Mouse (Mus musculus) stomach, embryonic 15.5 days (tissue): ENCODE data around the gene Brd9. TPM values are rescaled to one million over a fixed set of nuclear protein-coding genes. Genes with fewer than 3 reads are reported as not detected.
A peak's percentile ranks its signal among the peaks of the same experiment; 100 is the strongest.
"Not testable (repeated sequence)": the region's sequence is repeated elsewhere in the genome, so short reads cannot be mapped to it uniquely, and the experiment has no call there.

Experiments
- ATAC-seq: fragments of 200-750 bp; cut with Nextera tagmentation; 2 replicates; pipeline ENCODE4 v1.8.0; 2017; ENCODE audit warnings: low read depth, moderate number of reproducible peaks, moderate TSS enrichment; ENCODE audit not compliant: insufficient read depth, low FRiP score
- H3K27ac ChIP-seq: fragments of 300-500 bp; sonication (generic); 2 replicates; pipeline ENCODE4 v1.5.1; 2015; ENCODE audit warnings: mild to moderate bottlenecking, inconsistent platforms
- H3K27me3 ChIP-seq: fragments of 300-500 bp; sonication (generic); replicated peaks from 2 replicates; pipeline ENCODE4 v1.6.1; 2015; ENCODE audit warnings: inconsistent platforms
- H3K36me3 ChIP-seq: fragments of 300-500 bp; sonication (generic); 2 replicates; pipeline ENCODE4 v1.6.1; 2015; ENCODE audit warnings: inconsistent platforms
- H3K4me1 ChIP-seq: fragments of 300-500 bp; sonication (generic); 2 replicates; pipeline ENCODE4 v1.6.1; 2015; ENCODE audit warnings: inconsistent platforms
- H3K4me2 ChIP-seq: fragments of 300-500 bp; sonication (generic); 2 replicates; pipeline ENCODE4 v1.6.1; 2015; ENCODE audit warnings: mild to moderate bottlenecking, inconsistent platforms
- H3K4me3 ChIP-seq: fragments of 300-500 bp; sonication (generic); replicated peaks from 2 replicates; pipeline ENCODE4 v1.5.1; 2015; ENCODE audit warnings: inconsistent platforms
- H3K9ac ChIP-seq: fragments of 300-500 bp; sonication (generic); 2 replicates; pipeline ENCODE4 v1.6.1; 2015; ENCODE audit warnings: inconsistent platforms
- H3K9me3 ChIP-seq: fragments of 300-500 bp; sonication (generic); 2 replicates; pipeline ENCODE4 v1.6.1; 2016; ENCODE audit warnings: inconsistent platforms
- WGBS: fragments of 180-500 bp; shearing (Covaris S2); methylation state at CpG from one replicate; pipeline ENCODE4 v1.1.7; 2015; 5-methylcytosine and 5-hydroxymethylcytosine counted together
- microRNA-seq: library from miRNA; unstranded; fragments of <30 nt; microRNA quantifications from one replicate; pipeline ENCODE4, GENCODE M21; 2016
- polyA plus RNA-seq: library from polyadenylated mRNA; unstranded; fragments of >200 nt; fragmentation: Nextera tagmentation; extraction: Ambion mirVana; gene quantifications from 2 replicates; pipeline ENCODE4 v1.2.1, GENCODE M21; 2015

Gene Brd9
- polyA plus RNA-seq, 1 experiment from 2014 or later = 41.7 TPM

- Histone ChIP-seq H3K4me2 (no peak overlapping the region), H3K27me3 (no peaks in the 10 kb centered on the region), H3K4me1 (no peaks in the 10 kb centered on the region), H3K4me3 (no peak overlapping the region), H3K36me3 (no peaks in the 10 kb centered on the region), H3K9me3 (no peaks in the 10 kb centered on the region), H3K9ac (no peak overlapping the region), H3K27ac (no peak overlapping the region)
- no peak for ATAC-seq
- 79% methylated on average over 4 of the region's 4 CpGs for WGBS
Observed at GRCm38 (mm10) chr13:73996456-73996855, 58.8 kb downstream of the Brd9 start.

GRCm38 (mm10) chr13:74000519-74000918 is 62.9 kb downstream of the Brd9 start:
- Histone ChIP-seq H3K9ac (no peak overlapping the region), H3K4me3 (no peak overlapping the region), H3K27me3 (0 out of 2 replicates have a peak, but pooled peaks cover 3% of the 10 kb centered on the region), H3K4me2 (no peak overlapping the region), H3K27ac (no peak overlapping the region), H3K4me1 (no peaks in the 10 kb centered on the region), H3K36me3 (no peaks in the 10 kb centered on the region), H3K9me3 (no peaks in the 10 kb centered on the region)
- no peak; the same call in 1 of the 2 replicates for ATAC-seq

GRCm38 (mm10) chr13:74000961-74001360 is 63.4 kb downstream of the Brd9 start:
- no peak overlapping the region for H3K4me2 ChIP-seq
- no peaks in the 10 kb centered on the region for H3K4me1 ChIP-seq
- no peaks in the 10 kb centered on the region for H3K9me3 ChIP-seq
- H3K4me3 ChIP-seq = no peak overlapping the region
- H3K36me3 ChIP-seq = no peaks in the 10 kb centered on the region
- 81% methylated on average over 6 of the region's 6 CpGs for WGBS
- no peak overlapping the region for H3K27ac ChIP-seq
- H3K9ac ChIP-seq = no peak overlapping the region
- H3K27me3 ChIP-seq = 0 out of 2 replicates have a peak, but pooled peaks cover 3% of the 10 kb centered on the region
- no peak for ATAC-seq

GRCm38 (mm10) chr13:74001492-74001891 is 63.9 kb downstream of the Brd9 start:
- H3K9ac ChIP-seq = no peak overlapping the region
- H3K36me3 ChIP-seq = no peaks in the 10 kb centered on the region
- 58% methylated on average over 4 of the region's 4 CpGs for WGBS
- no peak for ATAC-seq
- H3K4me2 ChIP-seq = no peak overlapping the region
- H3K4me1 ChIP-seq = no peaks in the 10 kb centered on the region
- no peaks in the 10 kb centered on the region for H3K9me3 ChIP-seq
- no peak overlapping the region for H3K27ac ChIP-seq
- no peak overlapping the region for H3K4me3 ChIP-seq
- H3K27me3 ChIP-seq = 0 out of 2 replicates have a peak, but pooled peaks cover 3% of the 10 kb centered on the region

- not testable (repeated sequence) for H3K36me3 ChIP-seq, H3K27ac ChIP-seq, H3K9ac ChIP-seq, ATAC-seq, H3K4me3 ChIP-seq, H3K4me2 ChIP-seq, H3K9me3 ChIP-seq
- Histone ChIP-seq H3K27me3 (peaks cover 34% of the 10 kb centered on the region), H3K4me1 (peaks cover 15% of the 10 kb centered on the region; the same call in 1 of the 2 replicates)
- WGBS = 86% methylated on average over 4 of the region's 4 CpGs
Observed at GRCm38 (mm10) chr13:74006881-74007280, 69.3 kb downstream of the Brd9 start.

- WGBS = 77% methylated on average over 2 of the region's 2 CpGs
- H3K4me3 ChIP-seq = not testable (repeated sequence)
Observed at GRCm38 (mm10) chr13:74008216-74008615, 70.6 kb downstream of the Brd9 start.

GRCm38 (mm10) chr13:74008948-74009718 is 71.5 kb downstream of the Brd9 start, which contains the start of gene Tppp:
TSS of gene Tppp (plus strand) at chr13:74009407.
- Histone ChIP-seq H3K9ac (peak within 1 kb of the TSS; percentile 34; the same call in 1 of the 2 replicates), H3K27me3 (peaks cover 36% of the 10 kb centered on the region), H3K36me3 (no peaks in the 10 kb centered on the region), H3K4me2 (peak within 1 kb of the TSS; percentile 93), H3K9me3 (no peaks in the 10 kb centered on the region), H3K4me3 (peak within 1 kb of the TSS; percentile 53), H3K4me1 (peaks cover 15% of the 10 kb centered on the region; the same call in 1 of the 2 replicates), H3K27ac (no peak within 1 kb of the TSS)
- ATAC-seq = peak; percentile 98
- WGBS = under 1% methylated on average over 56 of the region's 56 CpGs

More at GRCm38 (mm10) chr13:74008216-74008615, 70.6 kb downstream of the Brd9 start:
- not testable (repeated sequence) for H3K9me3 ChIP-seq, H3K27ac ChIP-seq, H3K9ac ChIP-seq, ATAC-seq, H3K36me3 ChIP-seq, H3K4me2 ChIP-seq
- peaks cover 15% of the 10 kb centered on the region; the same call in 1 of the 2 replicates for H3K4me1 ChIP-seq
- H3K27me3 ChIP-seq = peaks cover 36% of the 10 kb centered on the region

- no peak overlapping the region for H3K27ac ChIP-seq
Observed at GRCm38 (mm10) chr13:74009791-74010614, 72.4 kb downstream of the Brd9 start.

More at GRCm38 (mm10) chr13:74009791-74010614, 72.4 kb downstream of the Brd9 start:
- peaks cover 15% of the 10 kb centered on the region; the same call in 1 of the 2 replicates for H3K4me1 ChIP-seq
- H3K27me3 ChIP-seq = peaks cover 36% of the 10 kb centered on the region
- under 1% methylated on average over 55 of the region's 55 CpGs for WGBS
- peak overlapping the region; percentile 0; the same call in 1 of the 2 replicates for H3K9ac ChIP-seq
- ATAC-seq = no peak
- peak overlapping the region; percentile 93 for H3K4me2 ChIP-seq
- no peaks in the 10 kb centered on the region for H3K36me3 ChIP-seq
- H3K9me3 ChIP-seq = no peaks in the 10 kb centered on the region
- peak overlapping the region; percentile 53 for H3K4me3 ChIP-seq

Small RNA genes within 50 kb of the gene (microRNA-seq; reads per million reads assigned to microRNA genes)
- not detected for gene Gm25197

Other genes starting within 250 kb of the Brd9 start
- gene Slc6a19, start 232.9 kb upstream of the Brd9 start, polyA plus RNA-seq = 1.7 and 1.9 TPM in 2 replicates
- gene Slc12a7, start 204.7 kb upstream of the Brd9 start, polyA plus RNA-seq = 17.5 and 19.4 TPM in 2 replicates
- gene Nkd2, start 90.2 kb upstream of the Brd9 start, polyA plus RNA-seq = 4.1 and 4.2 TPM in 2 replicates
- 32.8 and 35.9 TPM in 2 replicates for gene Trip13, start within 50 bp of the Brd9 start, polyA plus RNA-seq
- gene Zdhhc11, start 26.0 kb downstream of the Brd9 start, polyA plus RNA-seq = not detected in 2 replicates
- gene Tppp, start 71.6 kb downstream of the Brd9 start, polyA plus RNA-seq = 2.1 and 2.8 TPM in 2 replicates
- 11.1 and 11.2 TPM in 2 replicates for gene Cep72, start 124.5 kb downstream of the Brd9 start, polyA plus RNA-seq
- gene Slc9a3, start 183.6 kb downstream of the Brd9 start, polyA plus RNA-seq = 0.55 and 1.1 TPM in 2 replicates